Mouse (Mus musculus) MEL (cell line): ENCODE measurements at regions not wholly inside any gene's neighbourhood (a gene's known extent, or its start where the extent isn't known, plus 50 kb on each side); places are given as distances from the start of the nearest gene placed in this dataset.

ENCODE experiments used
- EP300 ChIP-seq, 2 experiments: IDR thresholded peaks; 2 replicates each; pipeline ENCODE4 v1.6.1; 2011; ENCODE audit warnings: improper control_type of control experiment in 2 of 2, low read length in 2 of 2, low read depth in 1 of 2, mild to moderate bottlenecking in 1 of 2
- GABPA ChIP-seq: IDR thresholded peaks from 2 replicates; pipeline ENCODE4 v1.6.1; 2012; ENCODE audit warnings: low read depth, mild to moderate bottlenecking, inconsistent platforms, low read length, improper control_type of control experiment, moderate library complexity
- POLR2A ChIP-seq, 2 experiments: IDR thresholded peaks; 2 replicates each; pipeline ENCODE4 v1.6.1; 2011 to 2012; ENCODE audit warnings: low read length in 2 of 2, mild to moderate bottlenecking in 2 of 2, control low read depth in 1 of 2, improper control_type of control experiment in 1 of 2, low read depth in 1 of 2, moderate library complexity in 1 of 2; ENCODE audit not compliant: control insufficient read depth in 1 of 2, insufficient read depth in 1 of 2, poor library complexity in 1 of 2

- TF ChIP-seq EP300 (IDR thresholded peaks at IDR 0.05; ENCODE audit: low read depth in 1 of 2, low read length in 2 of 2), result no peak
- TF ChIP-seq POLR2A (IDR thresholded peaks at IDR 0.05; ENCODE audit: control insufficient read depth in 1 of 2, insufficient read depth in 1 of 2, low read depth in 1 of 2, low read length in 2 of 2, poor library complexity in 1 of 2), result no peak
- TF ChIP-seq GABPA, result no peak
Measured at GRCm38 (mm10) chr12:69455566-69455965, 83.3 kb upstream of the Gm9887 start.
